Mouse (Mus musculus) yolk sac, embryonic 10.5 days (tissue): ENCODE measurements around the gene H2al2a.

ENCODE experiments used
- DNase-seq: peaks from one replicate; pipeline ENCODE4 v3.0.0-alpha.2; 2017; ENCODE audit warnings: low spot score

H2al2a gene

GRCm38 (mm10) chr2:17996858-17997257 lies at the start of gene H2al2a:
TSS of gene H2al2a (minus strand) at chr2:17996958.
- DNase-seq, result no peak

- no peak for DNase-seq
Observed at GRCm38 (mm10) chr2:18046186-18046585, 49.4 kb upstream of the H2al2a start.

- no peak for DNase-seq
Observed at GRCm38 (mm10) chr2:18045781-18046181, 49.0 kb upstream of the H2al2a start.

DNA sequence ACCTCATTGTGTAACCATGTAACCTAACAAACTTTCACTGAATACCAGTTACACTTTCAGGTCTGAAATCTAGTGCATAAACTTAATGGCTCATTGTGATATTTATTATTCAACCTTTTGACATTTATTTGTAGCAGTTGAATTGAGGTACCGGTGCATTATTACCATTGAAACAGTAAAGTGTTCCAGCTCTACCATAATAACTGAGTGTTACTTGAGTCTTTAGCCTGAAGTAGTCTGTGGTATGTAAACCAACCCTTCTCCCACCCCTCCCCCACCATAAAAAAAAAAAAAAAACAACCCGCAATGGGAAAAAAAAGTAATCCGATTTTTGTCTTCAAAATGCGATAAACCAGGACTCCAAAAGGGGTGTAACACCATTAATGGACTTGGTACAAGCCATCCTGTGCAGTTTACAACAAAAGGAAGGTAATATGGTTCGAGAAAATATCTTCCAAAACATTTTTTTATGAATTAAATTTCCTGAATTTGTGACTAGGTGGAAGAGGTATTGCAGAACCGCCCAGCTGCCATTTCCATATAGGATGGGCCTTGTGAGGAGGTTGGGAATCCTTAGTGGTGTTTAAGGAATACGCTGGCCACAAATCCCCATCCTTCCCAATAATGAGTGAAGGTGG lies 48.5 kb upstream of the H2al2a start:
- DNase-seq, result no peak

DNA sequence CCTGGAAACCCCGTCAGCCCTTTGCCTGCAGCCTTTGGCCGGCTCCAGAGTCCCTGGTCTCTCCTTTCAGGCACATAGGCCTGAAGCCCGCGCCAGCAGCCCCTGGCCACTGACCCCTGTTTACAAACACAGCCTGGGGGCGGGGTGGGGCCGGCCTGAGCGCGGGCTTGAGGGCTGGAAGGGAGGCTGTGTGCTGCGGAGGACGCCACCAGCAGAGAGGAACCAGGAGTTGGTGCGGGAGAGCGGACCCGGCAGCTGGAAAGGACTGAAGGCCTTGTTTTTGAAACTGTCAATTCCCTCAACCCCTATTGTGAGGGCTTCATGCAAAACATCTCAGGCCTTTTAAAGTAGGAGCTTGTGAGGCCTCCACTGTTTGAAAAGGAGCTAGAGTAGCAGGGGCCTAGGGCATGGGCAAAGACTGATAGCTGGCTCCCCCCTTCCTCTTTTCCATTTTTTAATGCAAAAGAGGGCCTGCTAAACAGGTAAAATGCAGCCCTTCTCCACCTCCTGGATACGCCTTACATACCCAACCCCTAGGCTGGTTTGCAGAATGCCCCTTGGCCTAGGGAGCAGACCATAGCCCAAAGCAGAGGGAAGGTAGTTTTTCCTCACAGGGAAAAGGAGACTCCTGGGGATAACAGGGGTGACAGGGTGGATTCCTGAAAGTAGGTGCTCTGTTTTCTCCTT lies 44.6 kb upstream of the H2al2a start:
- peak; percentile 80 for DNase-seq

- DNase-seq, result peak; percentile 72
Observed at GRCm38 (mm10) chr2:18040347-18041160, 43.8 kb upstream of the H2al2a start.

DNA sequence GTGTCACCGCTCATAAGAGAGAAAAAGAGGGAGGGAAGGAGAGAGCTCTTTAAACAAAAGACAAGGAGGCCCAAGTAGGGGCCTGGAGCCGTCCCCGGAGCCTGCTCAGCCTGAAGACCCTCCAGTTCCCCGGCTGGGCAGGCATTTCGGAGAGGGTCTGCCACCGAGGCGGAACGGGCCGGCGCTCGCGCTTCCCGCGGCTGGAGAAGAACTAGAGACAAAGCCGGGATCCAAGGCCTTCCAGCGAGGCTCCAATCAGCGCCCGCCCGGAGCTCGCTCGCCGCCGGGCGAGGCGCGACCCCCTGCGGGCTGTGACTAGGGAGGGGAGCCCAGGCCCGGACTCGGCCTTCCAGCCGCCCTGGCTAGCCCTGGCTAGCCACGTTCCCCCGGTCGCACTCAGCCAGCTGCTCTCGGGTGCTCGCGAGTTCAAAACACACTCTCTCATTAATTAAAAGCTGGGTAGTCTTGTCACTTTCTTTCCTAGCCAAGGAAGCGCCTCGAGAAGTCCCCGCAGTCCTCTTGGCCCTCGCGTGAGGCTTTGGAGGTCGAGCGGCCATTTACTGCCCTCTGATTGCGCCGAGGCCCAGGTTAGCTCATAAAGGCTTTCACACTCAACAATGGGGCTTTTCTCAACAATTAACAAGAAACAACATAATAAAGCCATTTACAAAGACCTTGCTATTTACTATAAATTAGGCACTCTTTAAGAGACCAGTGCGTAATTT lies 43.0 kb upstream of the H2al2a start:
- peak; percentile 66 for DNase-seq

DNA sequence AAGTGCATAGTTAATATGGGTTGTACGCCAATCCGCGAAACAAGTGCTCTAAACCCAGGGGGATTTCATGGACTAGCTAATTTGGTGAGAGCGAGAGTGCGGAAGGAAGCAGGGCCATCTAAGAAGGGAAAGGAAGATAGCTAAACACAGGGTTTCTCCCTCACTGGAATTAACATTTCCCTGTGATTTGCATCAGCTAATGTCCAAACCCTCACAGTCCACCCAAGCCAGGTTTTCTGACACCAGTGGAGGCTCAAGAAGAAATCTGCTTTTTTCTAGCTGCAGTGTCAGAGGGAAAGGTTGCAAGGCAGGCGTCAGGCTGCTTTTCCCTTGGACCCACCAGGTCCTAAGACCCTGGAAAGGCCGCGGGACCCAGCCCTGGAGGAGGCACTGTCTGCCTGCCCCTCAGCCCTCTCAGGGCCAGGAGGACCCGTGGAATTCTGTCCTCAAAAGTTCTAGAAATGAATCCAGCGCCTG lies 42.2 kb upstream of the H2al2a start:
- no peak for DNase-seq

DNA sequence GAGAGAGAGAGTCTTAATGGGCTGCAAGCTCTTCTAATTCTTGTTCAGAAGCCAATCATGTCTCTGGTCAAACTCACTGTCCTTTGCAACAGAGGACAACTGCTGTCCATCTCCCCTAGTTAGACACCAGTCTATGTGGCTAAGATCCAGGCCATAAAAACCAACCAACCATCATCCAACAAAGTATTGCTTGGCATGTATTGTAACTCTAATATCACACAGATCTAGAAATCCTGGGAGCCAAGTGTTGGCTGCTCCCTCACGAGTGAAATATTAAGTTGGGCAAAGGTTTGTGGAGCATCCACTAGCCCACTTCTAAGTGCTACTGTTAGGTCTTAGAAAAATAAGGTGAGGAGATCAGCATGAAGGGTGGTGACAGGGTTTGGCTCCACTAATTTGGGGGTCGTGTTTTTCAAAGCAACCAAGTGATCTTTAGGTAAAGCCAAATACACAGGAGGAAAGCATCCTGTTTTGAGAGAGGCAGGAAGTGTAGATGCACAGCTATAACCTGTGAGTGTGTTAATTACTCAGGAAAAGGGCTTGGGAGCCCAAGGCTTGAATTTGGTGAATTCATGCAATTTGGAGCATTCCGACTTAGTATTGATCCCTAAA lies 41.5 kb upstream of the H2al2a start:
- DNase-seq, result no peak

DNA sequence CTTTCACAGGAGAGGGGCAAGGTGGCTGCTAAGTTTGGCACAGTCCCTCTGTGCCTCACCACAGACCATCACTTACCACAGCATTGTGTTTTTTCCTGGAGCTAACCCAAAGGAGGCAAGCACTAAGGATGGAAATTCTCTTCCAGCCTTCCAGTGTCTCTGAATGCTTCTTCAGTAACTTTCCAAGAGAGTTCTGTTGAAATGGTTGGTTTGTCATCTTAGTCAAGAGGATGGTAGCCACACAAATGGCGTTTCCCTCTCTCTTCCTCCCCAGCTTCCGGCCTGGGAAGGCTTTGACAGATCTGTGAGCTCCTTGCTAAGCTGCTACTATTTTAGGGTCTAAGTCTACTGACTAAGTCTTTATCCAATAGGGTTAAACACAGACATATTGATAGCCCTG lies 40.7 kb upstream of the H2al2a start, which contains the start of gene A930004D18Rik:
A930004D18Rik (minus strand) TSS at position 247 of the 400 bp plus-strand sequence.
- DNase-seq, result no peak

DNA sequence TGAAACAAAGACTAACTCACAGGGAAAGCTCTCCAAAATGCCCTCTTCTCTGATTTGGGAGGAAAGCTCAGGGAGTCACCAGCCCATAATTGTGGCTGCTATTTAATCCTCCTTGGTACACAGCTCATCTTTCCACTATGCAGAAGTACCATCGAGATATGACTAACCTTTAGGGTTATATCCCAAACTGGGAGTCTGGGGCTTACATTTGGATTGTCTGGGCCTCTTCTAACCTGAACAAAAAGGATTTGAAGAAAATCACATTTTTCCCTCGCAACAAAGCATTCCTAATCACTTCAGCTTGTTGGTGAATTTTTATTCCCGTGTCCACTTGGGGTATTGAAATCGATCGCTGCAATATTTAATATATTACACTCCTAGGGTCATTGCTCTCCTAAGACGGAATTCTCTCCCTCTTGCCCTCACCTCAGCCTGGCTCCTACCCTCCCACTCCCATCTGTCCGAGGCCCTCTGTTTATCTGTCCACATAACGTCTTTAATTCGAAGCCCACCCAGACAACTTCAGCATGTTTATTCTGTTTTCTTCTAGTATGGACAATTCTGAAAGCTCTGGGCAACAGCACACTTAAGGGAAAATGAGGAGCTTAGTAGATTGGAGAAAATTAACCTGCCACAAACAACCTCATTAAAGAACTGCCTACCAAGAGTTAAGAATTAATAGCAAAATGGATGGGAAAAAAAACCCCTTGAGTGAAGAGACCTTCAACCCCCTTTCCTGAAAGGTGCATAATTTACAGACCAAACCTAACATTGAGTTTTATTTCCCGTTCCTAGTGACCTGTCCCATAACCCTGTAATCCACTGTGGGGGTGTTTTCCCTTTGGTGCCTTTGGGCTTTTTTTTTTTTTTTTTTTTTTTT lies 37.9 kb upstream of the H2al2a start:
- no peak for DNase-seq

GRCm38 (mm10) chr2:18033166-18034108 lies 36.7 kb upstream of the H2al2a start:
- DNase-seq, result no peak

GRCm38 (mm10) chr2:18032538-18032895 lies 35.8 kb upstream of the H2al2a start:
- DNase-seq, result no peak

GRCm38 (mm10) chr2:18031831-18032537 lies 35.2 kb upstream of the H2al2a start:
- peak; percentile 81 for DNase-seq

DNA sequence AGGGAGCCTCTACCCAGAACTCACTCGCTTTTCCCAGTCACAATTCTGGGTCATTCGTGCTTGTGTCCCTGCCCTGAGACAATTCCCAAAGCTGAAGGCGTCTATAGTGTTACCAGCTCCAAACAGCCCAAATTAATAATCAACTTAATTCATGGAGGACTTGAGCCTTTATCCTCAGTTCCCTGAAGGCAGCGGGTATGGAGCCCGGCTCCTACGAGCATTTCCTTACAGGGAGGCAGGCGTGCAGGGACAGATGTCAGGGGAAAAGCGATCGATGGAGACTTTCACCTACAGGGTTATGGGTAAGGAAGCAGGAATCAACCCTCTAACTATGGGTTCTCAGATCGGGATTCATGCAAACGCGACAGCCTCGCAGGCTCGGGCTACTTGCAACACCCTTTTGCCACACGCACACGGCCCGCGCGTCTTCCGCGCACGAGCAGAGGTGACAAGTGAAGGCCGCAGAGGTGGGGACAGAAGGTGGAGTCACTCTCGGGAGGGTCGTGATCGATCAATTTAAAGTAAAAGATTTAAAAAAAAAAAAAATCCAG lies 34.6 kb upstream of the H2al2a start:
- peak; percentile 63 for DNase-seq

DNA sequence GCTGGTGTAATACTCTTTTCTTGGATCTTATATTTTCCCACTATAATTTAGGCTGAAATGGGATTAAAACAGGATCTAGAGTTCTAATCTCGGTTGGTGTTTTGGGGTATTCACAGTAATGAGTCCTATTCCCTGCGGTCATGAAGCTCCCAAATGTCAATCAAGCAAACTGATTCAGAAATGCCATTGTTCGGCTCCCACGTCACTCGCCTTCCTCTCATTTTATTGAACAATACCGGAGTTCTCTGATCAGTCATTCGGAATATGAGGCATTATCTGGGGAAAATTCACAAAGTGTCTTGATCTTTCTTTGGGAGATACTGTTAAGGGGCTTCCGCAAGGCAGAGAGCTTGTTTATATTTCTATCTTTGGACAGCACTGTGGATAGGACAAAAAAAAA lies 33.8 kb upstream of the H2al2a start:
- no peak for DNase-seq

DNA sequence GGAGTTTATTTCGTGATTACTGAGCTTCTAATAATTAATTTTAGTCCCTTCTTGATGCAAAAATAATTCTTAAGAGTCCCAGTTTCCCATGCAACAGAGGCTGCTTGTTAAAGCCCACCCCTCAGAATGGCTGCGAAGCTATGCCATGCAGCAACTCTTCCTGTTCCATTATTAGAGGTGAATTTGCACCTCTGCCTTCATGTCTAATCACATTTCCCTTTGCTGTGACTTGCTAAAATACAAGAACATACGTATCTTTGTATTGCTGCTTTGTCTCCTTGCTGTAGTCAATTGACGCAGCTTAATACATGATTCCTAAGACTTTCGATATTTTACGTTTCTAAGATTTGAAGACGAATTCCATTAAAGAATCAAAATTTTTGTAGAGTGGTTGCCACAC lies 32.9 kb upstream of the H2al2a start:
- DNase-seq, result no peak
